Mouse (Mus musculus): ENCODE results near the gene 4933425L06Rik. TPM values are rescaled to one million over a fixed set of nuclear protein-coding genes. Genes with fewer than 3 reads are reported as not detected.

Gene 4933425L06Rik
- not detected in 2 replicates for polyA plus RNA-seq (2014; fragmentation: Nextera tagmentation; extraction: Ambion mirVana)

DNA sequence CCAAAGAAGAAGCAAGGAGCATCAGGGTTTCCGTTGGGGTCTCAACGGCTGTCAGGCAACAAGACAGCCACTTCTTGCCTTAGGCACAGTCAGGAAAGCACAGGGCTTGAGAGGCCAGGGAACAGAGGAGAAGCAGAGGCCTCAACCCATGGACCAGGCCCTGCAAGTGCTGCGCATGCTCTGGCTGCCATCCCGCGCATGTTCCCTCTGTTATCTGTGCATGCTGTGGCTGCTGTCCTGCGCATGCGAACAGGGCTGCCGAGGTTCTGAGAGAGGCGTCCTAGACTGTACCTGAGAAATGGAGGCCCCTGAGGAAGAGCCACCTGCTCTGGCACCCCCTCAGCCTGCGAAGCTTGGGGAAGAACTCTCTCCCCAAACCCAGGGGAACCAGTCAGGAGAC is at the start of gene 4933425L06Rik:
TSS of gene 4933425L06Rik (plus strand) at position 261 of the 400 bp plus-strand sequence.
- 94% methylated on average over 10 of the region's 10 CpGs for WGBS
- H3K4me3 ChIP-seq (ENCODE audit: low read depth, low read length) = no peak within 1 kb of the TSS
- no peak within 1 kb of the TSS for H3K27ac ChIP-seq (ENCODE audit: low read depth, low read length)
- no peaks in the 10 kb centered on the region for H3K4me1 ChIP-seq (replicated peaks; ENCODE audit: control insufficient read depth, insufficient read depth, low read length)
- DNase-seq (ENCODE audit: low spot score) (no peak), ATAC-seq (ENCODE audit: low FRiP score) (no peak)
- no peaks in the 10 kb centered on the region for H3K9me3 ChIP-seq (ENCODE audit: control insufficient read depth, low read length)
- H3K27me3 ChIP-seq (ENCODE audit: control insufficient read depth, insufficient read depth, low read length) = no peaks in the 10 kb centered on the region
- no peak within 1 kb of the TSS for H3K9ac ChIP-seq (ENCODE audit: low read depth, low read length)
- H3K4me2 ChIP-seq (replicated peaks; ENCODE audit: low read depth, low read length) = no peak within 1 kb of the TSS
- no peaks in the 10 kb centered on the region for H3K36me3 ChIP-seq (ENCODE audit: control insufficient read depth, insufficient read depth, low read length)

DNA sequence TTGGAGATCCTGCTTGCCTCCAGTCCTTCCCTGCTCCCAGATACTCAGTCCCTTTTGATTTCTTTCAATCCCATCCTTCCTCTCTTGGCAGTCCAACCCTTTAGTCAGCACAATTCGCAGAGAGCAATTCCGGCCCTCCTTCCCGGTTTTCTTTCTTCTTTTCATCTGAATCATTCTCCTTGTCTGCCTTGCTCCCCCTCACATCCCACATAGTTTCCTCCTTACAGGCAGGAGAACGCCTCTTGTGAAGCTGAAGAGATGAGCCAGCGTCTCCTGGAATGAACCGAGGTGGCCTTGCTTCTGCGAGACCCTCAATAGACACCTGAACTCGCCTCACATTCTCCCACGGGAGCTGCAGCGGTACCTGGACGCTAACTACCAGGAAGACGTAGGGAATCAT is 44.1 kb upstream of the 4933425L06Rik start:
- no peaks in the 10 kb centered on the region for H3K27me3 ChIP-seq (ENCODE audit: control insufficient read depth, insufficient read depth, low read length)
- no peak overlapping the region for H3K9ac ChIP-seq (ENCODE audit: low read depth, low read length)
- no peaks in the 10 kb centered on the region for H3K4me1 ChIP-seq (replicated peaks; ENCODE audit: control insufficient read depth, insufficient read depth, low read length)
- H3K4me3 ChIP-seq (ENCODE audit: low read depth, low read length) = no peak overlapping the region
- WGBS = 89% methylated on average over 12 of the region's 12 CpGs
- no peak for ATAC-seq (ENCODE audit: low FRiP score)
- H3K9me3 ChIP-seq (ENCODE audit: control insufficient read depth, low read length) = no peaks in the 10 kb centered on the region
- no peak for DNase-seq (ENCODE audit: low spot score)
- H3K27ac ChIP-seq (ENCODE audit: low read depth, low read length) = no peak overlapping the region
- no peaks in the 10 kb centered on the region for H3K36me3 ChIP-seq (ENCODE audit: control insufficient read depth, insufficient read depth, low read length)
- H3K4me2 ChIP-seq (replicated peaks; ENCODE audit: low read depth, low read length) = no peak overlapping the region

DNA sequence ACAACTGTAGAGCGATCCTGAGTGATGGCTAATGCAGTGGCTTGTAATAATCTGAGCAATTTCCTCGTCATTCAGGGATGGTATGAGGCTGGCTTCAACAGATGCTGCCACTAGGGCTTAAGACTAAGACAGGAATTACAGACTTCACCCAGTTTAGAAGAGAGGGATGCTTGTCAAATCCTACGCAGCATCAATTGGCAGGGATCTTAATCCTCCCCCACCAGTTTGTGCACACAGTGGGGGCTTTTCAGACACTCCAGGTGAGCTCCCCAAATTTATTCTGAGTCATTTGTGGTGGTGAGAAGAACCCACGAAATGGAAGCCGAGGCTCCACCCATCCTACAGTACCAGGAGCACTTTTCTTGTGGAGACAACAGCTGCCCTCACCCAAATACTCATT is 43.6 kb upstream of the 4933425L06Rik start:
- Histone ChIP-seq H3K27ac (ENCODE audit: low read depth, low read length) (no peak overlapping the region), H3K9me3 (ENCODE audit: control insufficient read depth, low read length) (no peaks in the 10 kb centered on the region), H3K27me3 (ENCODE audit: control insufficient read depth, insufficient read depth, low read length) (no peaks in the 10 kb centered on the region), H3K4me2 (replicated peaks; ENCODE audit: low read depth, low read length) (no peak overlapping the region), H3K4me1 (replicated peaks; ENCODE audit: control insufficient read depth, insufficient read depth, low read length) (no peaks in the 10 kb centered on the region), H3K9ac (ENCODE audit: low read depth, low read length) (no peak overlapping the region), H3K36me3 (ENCODE audit: control insufficient read depth, insufficient read depth, low read length) (no peaks in the 10 kb centered on the region), H3K4me3 (ENCODE audit: low read depth, low read length) (no peak overlapping the region)
- DNase-seq (ENCODE audit: low spot score) (no peak), ATAC-seq (ENCODE audit: low FRiP score) (no peak)
- 74% methylated on average over 5 of the region's 5 CpGs for WGBS

DNA sequence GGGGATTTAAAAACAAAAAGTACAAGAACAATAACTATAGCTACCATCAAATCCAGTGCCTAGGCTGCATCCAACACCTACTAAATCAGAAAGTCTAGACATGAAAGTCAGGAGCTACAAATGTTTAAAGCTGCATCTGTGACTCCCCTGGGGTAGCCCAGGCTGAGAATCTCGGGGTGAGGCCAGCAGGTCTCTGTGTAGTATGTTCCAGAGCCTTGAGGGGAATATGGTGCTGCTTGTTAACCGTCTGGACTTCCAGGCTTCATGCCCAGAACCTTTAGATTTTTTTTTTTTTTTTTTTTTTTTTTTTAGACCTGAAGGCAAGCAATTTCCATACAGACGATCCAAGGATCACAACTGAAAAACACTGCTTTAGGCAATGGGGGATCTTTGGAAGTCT is 38.0 kb upstream of the 4933425L06Rik start:
- H3K4me2 ChIP-seq (replicated peaks; ENCODE audit: low read depth, low read length) = no peak overlapping the region
- no peak for DNase-seq (ENCODE audit: low spot score)

DNA sequence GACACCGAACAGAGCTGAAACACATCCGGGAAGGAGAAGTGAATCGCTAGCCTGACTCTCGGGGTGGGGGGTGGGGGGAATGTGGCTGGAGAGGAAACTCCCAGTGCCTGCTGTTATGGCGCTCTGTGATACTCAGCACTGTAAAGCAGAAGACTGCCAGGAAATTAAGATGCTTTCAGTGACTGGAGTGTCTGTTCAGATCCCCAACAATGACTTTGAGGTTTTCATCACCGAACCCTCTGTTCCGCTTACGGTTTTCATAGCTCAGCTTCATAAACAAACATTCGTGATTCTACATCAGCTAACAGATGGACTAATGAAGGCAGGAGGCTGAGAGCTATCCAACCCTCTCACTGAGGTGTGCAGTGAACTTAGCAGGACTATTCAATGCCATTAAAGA is 34.5 kb upstream of the 4933425L06Rik start:
- WGBS = 69% methylated on average over 9 of the region's 9 CpGs
- no peak for ATAC-seq (ENCODE audit: low FRiP score)
- Histone ChIP-seq H3K4me1 (replicated peaks; ENCODE audit: control insufficient read depth, insufficient read depth, low read length) (no peaks in the 10 kb centered on the region), H3K9ac (ENCODE audit: low read depth, low read length) (no peak overlapping the region), H3K9me3 (ENCODE audit: control insufficient read depth, low read length) (no peaks in the 10 kb centered on the region), H3K27me3 (ENCODE audit: control insufficient read depth, insufficient read depth, low read length) (no peaks in the 10 kb centered on the region), H3K27ac (ENCODE audit: low read depth, low read length) (no peak overlapping the region), H3K36me3 (ENCODE audit: control insufficient read depth, insufficient read depth, low read length) (no peaks in the 10 kb centered on the region), H3K4me2 (replicated peaks; ENCODE audit: low read depth, low read length) (no peak overlapping the region), H3K4me3 (ENCODE audit: low read depth, low read length) (no peak overlapping the region)
- DNase-seq (ENCODE audit: low spot score) = no peak

More for the DNA sequence above, 38.0 kb upstream of the 4933425L06Rik start:
- H3K4me1 ChIP-seq (replicated peaks; ENCODE audit: control insufficient read depth, insufficient read depth, low read length) = no peaks in the 10 kb centered on the region
- H3K4me3 ChIP-seq (ENCODE audit: low read depth, low read length) = no peak overlapping the region
- no peak overlapping the region for H3K27ac ChIP-seq (ENCODE audit: low read depth, low read length)
- WGBS = 68% methylated on average over 3 of the region's 3 CpGs
- H3K36me3 ChIP-seq (ENCODE audit: control insufficient read depth, insufficient read depth, low read length) = no peaks in the 10 kb centered on the region
- ATAC-seq (ENCODE audit: low FRiP score) = no peak
- H3K9ac ChIP-seq (ENCODE audit: low read depth, low read length) = no peak overlapping the region
- no peaks in the 10 kb centered on the region for H3K9me3 ChIP-seq (ENCODE audit: control insufficient read depth, low read length)
- H3K27me3 ChIP-seq (ENCODE audit: control insufficient read depth, insufficient read depth, low read length) = no peaks in the 10 kb centered on the region

DNA sequence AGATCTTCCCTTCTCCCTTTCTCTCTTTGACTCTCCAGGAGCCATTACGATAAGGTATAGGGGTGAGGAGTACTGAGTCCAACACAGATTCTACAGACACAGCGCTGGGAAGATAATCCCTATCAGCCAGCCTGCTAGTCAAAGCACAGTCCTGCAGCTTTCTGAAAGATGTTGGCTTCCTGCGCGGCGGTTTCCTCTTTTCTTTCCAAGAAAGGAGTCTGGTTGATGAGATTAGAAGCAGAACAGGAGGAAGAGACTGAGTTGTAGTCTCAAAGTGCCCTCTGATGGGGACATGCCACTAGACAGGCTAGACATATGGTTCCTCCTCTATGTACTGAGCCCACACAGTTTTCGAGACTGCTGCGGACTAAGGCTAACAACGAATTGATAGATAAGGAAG is 33.3 kb upstream of the 4933425L06Rik start:
- Histone ChIP-seq H3K4me2 (replicated peaks; ENCODE audit: low read depth, low read length) (no peak overlapping the region), H3K9me3 (ENCODE audit: control insufficient read depth, low read length) (no peaks in the 10 kb centered on the region), H3K4me3 (ENCODE audit: low read depth, low read length) (no peak overlapping the region), H3K27me3 (ENCODE audit: control insufficient read depth, insufficient read depth, low read length) (no peaks in the 10 kb centered on the region; the same call in 1 of the 2 replicates), H3K36me3 (ENCODE audit: control insufficient read depth, insufficient read depth, low read length) (no peaks in the 10 kb centered on the region), H3K27ac (ENCODE audit: low read depth, low read length) (no peak overlapping the region), H3K9ac (ENCODE audit: low read depth, low read length) (no peak overlapping the region), H3K4me1 (replicated peaks; ENCODE audit: control insufficient read depth, insufficient read depth, low read length) (no peaks in the 10 kb centered on the region)
- ATAC-seq (ENCODE audit: low FRiP score) (no peak), DNase-seq (ENCODE audit: low spot score) (no peak)
- 87% methylated on average over 8 of the region's 8 CpGs for WGBS

DNA sequence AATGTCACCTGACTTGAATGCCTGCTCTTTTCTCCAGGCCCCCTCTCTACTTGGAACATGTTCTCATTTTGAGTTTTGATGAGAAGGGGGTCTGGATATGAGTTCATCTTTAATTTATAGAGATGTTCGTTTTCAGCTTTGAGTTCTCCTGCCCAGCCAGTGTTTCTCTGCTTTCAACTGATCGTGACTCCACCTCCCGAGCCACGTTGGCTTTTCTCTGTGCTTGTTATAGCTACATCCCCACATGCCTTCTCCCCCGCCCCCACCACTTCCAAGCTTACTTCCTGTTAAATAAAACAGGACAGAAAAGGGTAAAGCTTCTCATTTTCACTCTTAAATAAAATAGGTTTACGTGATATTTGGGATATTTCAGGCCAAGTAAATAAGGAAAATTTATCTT is 30.5 kb upstream of the 4933425L06Rik start:
- DNase-seq (ENCODE audit: low spot score) (no peak), ATAC-seq (ENCODE audit: low FRiP score) (no peak)
- Histone ChIP-seq H3K4me3 (ENCODE audit: low read depth, low read length) (no peak overlapping the region), H3K4me2 (replicated peaks; ENCODE audit: low read depth, low read length) (no peak overlapping the region), H3K27me3 (ENCODE audit: control insufficient read depth, insufficient read depth, low read length) (no peaks in the 10 kb centered on the region; the same call in 1 of the 2 replicates), H3K4me1 (replicated peaks; ENCODE audit: control insufficient read depth, insufficient read depth, low read length) (no peaks in the 10 kb centered on the region; the same call in 1 of the 2 replicates), H3K9me3 (ENCODE audit: control insufficient read depth, low read length) (no peaks in the 10 kb centered on the region), H3K36me3 (ENCODE audit: control insufficient read depth, insufficient read depth, low read length) (no peaks in the 10 kb centered on the region), H3K27ac (ENCODE audit: low read depth, low read length) (no peak overlapping the region), H3K9ac (ENCODE audit: low read depth, low read length) (no peak overlapping the region)
- WGBS = 53% methylated on average over 6 of the region's 6 CpGs

DNA sequence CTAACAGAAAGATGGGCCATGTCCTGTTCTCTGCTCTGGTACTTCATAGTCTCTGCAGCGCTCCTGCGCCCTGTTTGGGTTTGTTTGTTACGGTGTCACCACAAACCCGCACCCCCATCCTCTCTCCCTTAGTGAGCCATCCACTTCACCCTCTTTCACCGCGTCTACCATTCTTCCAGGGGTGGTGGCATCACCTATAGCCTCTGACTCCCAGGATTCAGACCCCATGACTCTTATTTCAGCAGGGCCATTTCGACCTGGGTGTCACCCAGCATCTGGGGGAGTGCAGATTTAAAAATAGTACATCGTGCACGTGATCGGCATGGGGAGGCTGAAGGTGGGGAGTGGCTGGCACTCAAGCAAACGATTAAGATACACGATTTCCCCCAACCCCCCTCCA is 28.3 kb upstream of the 4933425L06Rik start:
- Histone ChIP-seq H3K4me3 (ENCODE audit: low read depth, low read length) (peak overlapping the region; percentile 70), H3K27me3 (ENCODE audit: control insufficient read depth, insufficient read depth, low read length) (no peaks in the 10 kb centered on the region; the same call in 1 of the 2 replicates), H3K9ac (ENCODE audit: low read depth, low read length) (peak overlapping the region; percentile 77), H3K4me1 (replicated peaks; ENCODE audit: control insufficient read depth, insufficient read depth, low read length) (no peaks in the 10 kb centered on the region; the same call in 1 of the 2 replicates), H3K36me3 (ENCODE audit: control insufficient read depth, insufficient read depth, low read length) (no peaks in the 10 kb centered on the region), H3K9me3 (ENCODE audit: control insufficient read depth, low read length) (no peaks in the 10 kb centered on the region), H3K27ac (ENCODE audit: low read depth, low read length) (0 out of 2 replicates have a peak overlapping the region, but pooled peaks have one; percentile 62), H3K4me2 (replicated peaks; ENCODE audit: low read depth, low read length) (peak overlapping the region; percentile 74)
- 2% methylated on average over 12 of the region's 12 CpGs for WGBS
- ATAC-seq (ENCODE audit: low FRiP score) (peak; percentile 23), DNase-seq (ENCODE audit: low spot score) (peak; percentile 42)

DNA sequence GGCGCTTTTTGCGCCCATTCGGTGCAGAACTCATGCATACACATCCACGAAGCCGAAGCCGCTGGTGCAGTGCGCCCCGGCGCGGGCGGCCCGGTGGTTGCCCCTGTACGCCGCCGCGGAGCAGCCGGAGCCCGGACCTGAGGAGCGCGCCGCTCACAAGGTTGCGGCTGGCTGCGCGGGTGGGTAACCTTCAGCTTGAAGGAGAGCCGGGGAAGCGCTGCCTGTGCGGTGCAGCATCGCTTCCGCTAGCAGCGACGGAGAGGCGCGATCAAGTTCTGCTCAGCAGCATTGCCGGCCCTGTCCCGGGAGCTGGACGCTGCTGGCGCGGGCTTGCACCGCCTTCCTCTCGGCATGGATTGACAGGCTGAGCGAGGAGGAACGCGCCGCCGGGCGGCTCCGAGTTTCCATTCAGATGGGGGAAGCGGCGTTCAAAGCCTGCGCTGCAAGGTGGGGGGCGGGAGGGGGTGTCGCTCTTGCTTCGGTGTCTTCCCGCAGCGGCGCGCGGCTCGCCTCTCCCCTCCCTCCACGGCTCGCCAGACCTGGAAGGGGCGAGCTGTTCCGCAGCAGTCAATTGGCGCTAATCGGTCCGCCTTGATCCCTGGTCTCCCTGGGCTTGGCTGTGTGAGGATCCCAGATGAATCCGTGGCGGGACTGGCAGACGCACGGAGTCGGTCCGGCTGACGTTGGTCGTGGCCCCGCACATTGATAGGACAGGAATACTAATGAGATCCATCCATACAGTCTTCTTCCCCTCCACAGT is 27.6 kb upstream of the 4933425L06Rik start, which contains the start of gene Rgs7bp:
TSS of gene Rgs7bp (minus strand) at position 750 of the 760 bp plus-strand sequence.
- ATAC-seq (ENCODE audit: low FRiP score) = peak; percentile 91
- Histone ChIP-seq H3K9ac (ENCODE audit: low read depth, low read length) (peak within 1 kb of the TSS; percentile 77), H3K36me3 (ENCODE audit: control insufficient read depth, insufficient read depth, low read length) (no peaks in the 10 kb centered on the region), H3K27ac (ENCODE audit: low read depth, low read length) (peak within 1 kb of the TSS; percentile 62), H3K4me3 (ENCODE audit: low read depth, low read length) (peak within 1 kb of the TSS; percentile 70), H3K4me1 (replicated peaks; ENCODE audit: control insufficient read depth, insufficient read depth, low read length) (no peaks in the 10 kb centered on the region; the same call in 1 of the 2 replicates), H3K4me2 (replicated peaks; ENCODE audit: low read depth, low read length) (peak within 1 kb of the TSS; percentile 74), H3K27me3 (ENCODE audit: control insufficient read depth, insufficient read depth, low read length) (no peaks in the 10 kb centered on the region; the same call in 1 of the 2 replicates), H3K9me3 (ENCODE audit: control insufficient read depth, low read length) (no peaks in the 10 kb centered on the region)
- DNase-seq (ENCODE audit: low spot score) = peak; percentile 80
- 0% methylated on average over 69 of the region's 75 CpGs for WGBS

All from hindbrain, embryonic 11.5 days (tissue).